Mouse (Mus musculus): ENCODE measurements around the gene Wfdc17. TPM values are rescaled to one million over a fixed set of nuclear protein-coding genes. Genes with fewer than 3 reads are reported as not detected.

The Wfdc17 gene
- 379 and 412 TPM in 2 replicates for total RNA-seq (2015)
- total RNA-seq (2017) = 127 and 155 TPM in 2 replicates

DNA sequence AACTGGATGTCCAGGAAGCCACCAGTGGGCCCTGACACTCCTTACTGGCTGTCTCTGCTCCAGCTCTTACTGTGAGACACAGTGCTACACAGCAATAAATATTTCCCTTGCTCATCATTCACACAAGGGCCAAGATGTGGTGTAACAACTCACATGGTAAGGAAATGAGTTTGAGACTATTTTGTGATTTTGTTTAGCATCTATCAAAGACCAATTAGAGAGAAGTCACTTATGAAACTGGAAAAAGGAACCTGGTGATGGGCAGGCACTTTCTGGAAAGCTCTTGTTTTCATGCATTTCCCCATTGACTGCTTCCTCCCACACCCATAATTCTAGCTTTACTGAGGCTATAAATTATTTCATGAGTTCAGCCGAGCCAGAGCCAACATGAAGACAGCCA is at the start of gene Wfdc17:
TSS of gene Wfdc17 (plus strand) at position 287 of the 400 bp plus-strand sequence.
- peak; percentile 89 for ATAC-seq (ENCODE audit: poor library complexity, severe bottlenecking)

GRCm38 (mm10) chr11:83654606-83655005 is 49.2 kb upstream of the Wfdc17 start:
- ATAC-seq (ENCODE audit: poor library complexity, severe bottlenecking) = no peak

GRCm38 (mm10) chr11:83657508-83657907 is 46.3 kb upstream of the Wfdc17 start:
- peak; percentile 19; the same call in 1 of the 2 replicates for ATAC-seq (ENCODE audit: poor library complexity, severe bottlenecking)

DNA sequence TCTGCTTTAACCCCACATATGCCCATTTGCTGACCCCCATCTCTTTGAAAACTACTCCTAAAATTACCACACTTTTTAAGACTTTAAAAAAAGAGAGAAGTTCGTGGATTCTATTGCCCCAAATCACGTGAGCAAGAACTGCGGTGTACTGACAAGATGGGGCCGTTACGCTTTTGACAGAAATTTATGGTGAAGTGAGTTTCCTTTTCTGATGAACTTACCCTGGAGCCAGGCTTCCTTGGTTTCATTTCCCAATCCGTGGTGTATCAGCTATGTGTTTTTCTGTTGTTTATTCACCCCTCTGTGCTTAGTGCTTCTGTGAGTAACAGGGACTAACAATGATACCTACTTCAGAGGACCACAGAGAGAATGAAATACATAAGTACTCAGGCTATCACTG is 45.0 kb upstream of the Wfdc17 start:
- peak; percentile 41 for ATAC-seq (ENCODE audit: poor library complexity, severe bottlenecking)

- peak; percentile 72 for ATAC-seq (ENCODE audit: poor library complexity, severe bottlenecking)
Observed at GRCm38 (mm10) chr11:83662204-83662603, 41.6 kb upstream of the Wfdc17 start, which contains the start of gene Ccl4. Gene Ccl4 (plus strand): TSS chr11:83662584.

- ATAC-seq (ENCODE audit: poor library complexity, severe bottlenecking) = peak; percentile 64
Observed at GRCm38 (mm10) chr11:83663532-83663931, 40.3 kb upstream of the Wfdc17 start.

DNA sequence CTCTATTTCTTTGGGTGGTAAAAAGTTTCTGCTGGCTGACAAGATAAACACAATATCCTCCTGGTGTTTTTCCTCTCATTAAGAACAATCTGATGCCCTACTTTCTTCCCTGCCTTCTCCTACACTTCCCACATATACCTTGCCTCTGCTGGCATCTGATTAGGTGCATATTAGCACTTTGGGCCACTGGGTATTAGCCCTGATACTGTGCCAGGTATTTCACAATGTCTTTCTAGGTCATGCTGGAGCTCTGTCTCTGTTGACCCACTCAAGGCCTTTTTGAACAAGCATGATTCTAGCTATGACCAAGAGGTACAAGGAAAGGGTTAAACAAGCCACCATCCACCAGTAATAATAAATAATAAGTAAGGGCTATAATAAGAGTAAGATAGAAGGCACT is 32.0 kb upstream of the Wfdc17 start:
- ATAC-seq (ENCODE audit: poor library complexity, severe bottlenecking) = no peak

DNA sequence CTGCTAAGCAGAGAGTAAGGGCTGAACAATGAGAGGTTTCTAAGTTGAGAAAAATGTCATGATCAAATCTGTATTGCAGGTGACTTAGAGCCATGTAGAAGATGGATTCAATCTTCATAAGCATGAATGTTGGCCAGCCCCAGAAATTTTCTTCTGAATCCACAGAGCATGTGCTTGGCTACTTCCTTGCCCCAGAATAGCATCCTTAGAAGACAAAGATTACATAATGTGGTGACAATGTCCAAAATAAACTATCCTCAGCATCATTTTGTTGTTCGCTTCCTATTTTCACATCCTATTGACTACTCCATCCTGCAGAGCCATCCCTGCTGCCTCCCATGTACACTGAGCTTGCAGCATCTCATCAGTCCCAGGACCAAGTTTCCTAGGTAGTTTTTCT is 28.1 kb upstream of the Wfdc17 start:
- peak; percentile 33; the same call in 1 of the 2 replicates for ATAC-seq (ENCODE audit: poor library complexity, severe bottlenecking)

- no peak for ATAC-seq (ENCODE audit: poor library complexity, severe bottlenecking)
Observed at GRCm38 (mm10) chr11:83689918-83690317, 13.9 kb upstream of the Wfdc17 start.

- no peak for ATAC-seq (ENCODE audit: poor library complexity, severe bottlenecking)
Observed at GRCm38 (mm10) chr11:83692008-83692407, 11.8 kb upstream of the Wfdc17 start.

DNA sequence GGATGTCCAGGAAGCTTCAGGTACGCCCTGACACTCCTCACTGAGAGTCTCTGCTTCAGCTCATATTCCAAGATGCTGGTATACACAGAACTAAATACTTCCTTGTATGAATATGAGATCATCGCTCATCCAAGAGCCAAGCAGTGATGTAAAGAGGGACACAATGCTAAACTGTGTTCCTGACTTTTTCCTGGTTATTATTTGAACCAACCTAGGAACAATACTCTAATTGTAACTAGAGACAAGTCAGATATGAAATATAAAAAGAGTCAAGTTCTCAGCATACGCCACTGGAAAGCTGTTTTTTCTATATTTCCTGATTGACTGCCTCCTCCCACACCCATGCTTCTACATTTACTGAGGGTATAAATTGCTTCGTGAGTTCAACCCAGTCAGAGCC is 4.9 kb downstream of the Wfdc17 start, which contains the start of gene Wfdc18:
TSS of gene Wfdc18 (plus strand) at position 301 of the 400 bp plus-strand sequence.
- no peak for ATAC-seq (ENCODE audit: poor library complexity, severe bottlenecking)

GRCm38 (mm10) chr11:83709683-83710082 is 5.9 kb downstream of the Wfdc17 start:
- ATAC-seq (ENCODE audit: poor library complexity, severe bottlenecking) = no peak

DNA sequence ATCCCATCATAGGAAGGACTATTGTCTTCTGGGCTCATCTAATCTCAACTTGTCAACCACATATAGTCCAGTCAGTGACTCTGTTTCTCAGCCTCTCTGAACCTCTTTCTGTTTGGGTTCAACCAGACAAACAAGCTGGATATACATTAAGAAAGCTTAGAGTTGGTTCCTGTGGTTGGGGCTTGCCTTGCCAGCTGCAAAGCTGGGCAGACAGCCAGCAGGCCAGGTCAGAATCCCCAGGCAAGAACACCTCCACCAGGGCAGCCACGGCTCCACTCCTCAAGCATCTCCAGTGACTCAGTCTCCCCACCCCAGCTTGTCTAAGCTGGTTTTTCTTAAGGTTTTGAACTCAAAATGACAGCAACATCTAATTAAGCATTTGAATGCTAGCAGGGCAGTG is 8.9 kb downstream of the Wfdc17 start:
- no peak for ATAC-seq (ENCODE audit: poor library complexity, severe bottlenecking)

- ATAC-seq (ENCODE audit: poor library complexity, severe bottlenecking) = peak; percentile 80
Observed at GRCm38 (mm10) chr11:83713925-83714324, 10.1 kb downstream of the Wfdc17 start.

- ATAC-seq (ENCODE audit: poor library complexity, severe bottlenecking) = peak; percentile 68
Observed at GRCm38 (mm10) chr11:83717042-83717665, 13.4 kb downstream of the Wfdc17 start.

GRCm38 (mm10) chr11:83720766-83721165 is 17.0 kb downstream of the Wfdc17 start:
- no peak for ATAC-seq (ENCODE audit: poor library complexity, severe bottlenecking)

DNA sequence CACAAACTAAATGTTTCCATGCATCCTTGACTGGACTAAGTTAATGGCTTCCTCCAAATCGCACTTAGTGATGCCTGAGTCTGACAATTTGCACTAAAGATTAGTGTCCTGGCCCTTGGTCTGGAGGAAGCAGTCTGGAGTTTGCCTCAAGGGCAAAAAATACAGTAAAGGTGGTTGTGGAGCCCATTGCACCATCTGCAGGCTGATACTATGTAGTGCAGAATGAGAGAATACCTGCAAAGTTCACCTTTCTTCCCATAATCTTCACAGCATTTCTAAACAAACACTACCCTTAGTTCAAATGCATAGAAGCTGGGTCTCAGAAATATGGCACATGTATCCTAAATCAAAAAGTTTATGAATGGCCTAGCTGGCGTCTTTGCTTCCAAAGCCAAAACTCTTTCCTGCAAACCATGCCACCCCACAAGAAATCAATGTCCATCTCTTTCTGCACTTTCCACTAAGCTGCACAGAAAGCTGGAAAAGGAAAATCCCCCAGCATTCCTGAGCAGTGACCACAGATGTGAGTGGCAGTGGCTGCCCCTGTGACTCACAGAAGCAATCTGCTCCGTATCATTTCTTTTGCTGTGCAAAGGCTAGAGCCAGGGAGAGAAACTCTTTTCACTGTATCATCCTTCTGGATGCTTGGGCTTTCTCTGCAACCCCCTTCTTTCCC is 25.1 kb downstream of the Wfdc17 start:
- peak; percentile 64 for ATAC-seq (ENCODE audit: poor library complexity, severe bottlenecking)

DNA sequence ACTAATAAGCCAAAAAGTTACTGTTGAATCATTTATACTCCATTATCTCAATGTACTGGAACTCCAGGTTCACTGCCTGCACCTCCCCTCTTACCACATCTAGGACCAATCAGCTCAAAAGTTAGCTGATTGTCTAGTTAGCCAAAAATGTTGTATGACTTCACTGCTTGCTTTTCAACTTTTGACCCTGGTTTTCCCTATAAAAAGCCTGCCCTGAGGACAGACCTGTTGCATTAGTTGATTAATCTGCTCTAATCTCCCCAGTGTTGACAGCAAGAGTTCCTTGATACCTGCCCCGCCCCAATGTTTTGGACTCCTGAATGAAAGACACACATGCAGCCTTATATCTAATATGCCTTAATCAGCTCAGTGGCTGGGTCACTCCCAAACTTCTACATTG is 27.3 kb downstream of the Wfdc17 start:
- no peak for ATAC-seq (ENCODE audit: poor library complexity, severe bottlenecking)

DNA sequence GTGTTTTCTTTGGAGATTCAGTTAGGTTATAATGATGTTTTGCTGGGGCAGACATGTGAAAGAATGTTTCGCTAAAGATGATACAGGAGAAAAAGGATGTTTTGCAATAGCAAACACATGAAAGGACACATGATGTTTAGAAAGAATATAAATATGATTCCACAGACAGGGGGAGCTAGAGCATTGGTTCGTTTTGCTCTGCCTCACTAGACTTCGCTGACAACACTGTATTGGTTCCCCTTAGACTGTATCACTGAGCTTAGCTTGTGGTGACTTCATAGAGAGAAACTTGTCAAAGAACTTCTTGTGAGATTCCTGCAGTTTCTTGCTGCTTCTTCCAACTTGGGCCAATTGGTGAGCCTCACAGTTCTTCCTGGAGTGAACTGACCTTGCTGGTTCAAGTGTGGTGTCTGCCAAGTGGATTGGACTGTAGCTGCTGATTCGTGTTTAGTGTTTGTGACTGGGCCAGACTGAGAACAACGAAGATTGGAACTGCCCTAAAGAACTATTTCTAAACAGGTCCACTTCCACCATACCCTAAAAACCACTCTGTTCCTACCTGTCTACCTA is 29.4 kb downstream of the Wfdc17 start:
- ATAC-seq (ENCODE audit: poor library complexity, severe bottlenecking) = 0 out of 2 replicates have a peak, but pooled peaks have one; percentile 47

DNA sequence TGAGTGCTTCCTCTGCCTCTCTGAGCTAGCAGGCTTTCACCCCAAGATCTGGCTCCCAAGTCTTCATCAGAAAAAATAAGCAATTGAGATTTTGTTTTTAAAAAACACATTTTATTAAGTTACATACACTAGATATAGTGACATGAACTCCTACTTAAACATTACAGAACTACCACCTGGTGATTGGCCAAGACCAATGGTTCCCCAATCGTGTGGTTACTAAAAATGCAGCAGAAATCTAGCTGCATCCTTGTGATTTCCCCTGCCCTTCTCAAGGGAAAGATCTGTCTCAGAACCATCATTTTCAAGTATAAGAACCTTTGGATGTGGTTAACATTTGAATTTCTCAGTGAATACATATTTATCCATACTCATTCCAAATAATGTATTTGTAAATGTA is 30.4 kb downstream of the Wfdc17 start:
- peak; percentile 62; the same call in 1 of the 2 replicates for ATAC-seq (ENCODE audit: poor library complexity, severe bottlenecking)

- no peak for ATAC-seq (ENCODE audit: poor library complexity, severe bottlenecking)
Observed at GRCm38 (mm10) chr11:83735881-83736280, 32.1 kb downstream of the Wfdc17 start.

GRCm38 (mm10) chr11:83737109-83737558 is 33.3 kb downstream of the Wfdc17 start:
- ATAC-seq (ENCODE audit: poor library complexity, severe bottlenecking) = peak; percentile 46

Measured in megakaryocyte, adult 5-6 weeks (primary cell).